Mouse (Mus musculus) C2C12 (cell line): Measurements from ENCODE around the gene Stard3nl. TPM values are rescaled to one million over a fixed set of nuclear protein-coding genes. Genes with fewer than 3 reads are reported as not detected.

ENCODE experiments used
- polyA plus RNA-seq: library from polyadenylated mRNA; unstranded; fragments of >200 nt; fragmentation: generic; extraction: Trizol; gene quantifications from one replicate; pipeline ENCODE4 v1.2.1, GENCODE M21; 2012; ENCODE audit warnings: missing spikeins

Gene Stard3nl
- polyA plus RNA-seq, 1 experiment, result 29.2 TPM

Other genes with a start within 250 kb of the Stard3nl start
- gene Epdr1, start 224.1 kb upstream of the Stard3nl start, polyA plus RNA-seq, result 30.6 TPM
- gene Sfrp4, start 227.3 kb upstream of the Stard3nl start, polyA plus RNA-seq, result 0.70 TPM